25 mouse cellular contexts compared by ENCODE assay signal in genomic region chr1:63239751-63240150, GRCm38 (mm10). TPM values are rescaled to one million over a fixed set of nuclear protein-coding genes. Genes with fewer than 3 reads are reported as not detected.
DNase-seq lines count a peak whose midpoint lies in the region; ATAC-seq and TF ChIP-seq lines count a peak whose summit lies in the region.
"Had no signal": no experiment of that assay in that cellular context is flagged by ENCODE, and none has a peak within 500 bp of the region (broad histone marks: within the 10 kb centered on the region; RNA-seq: fewer than 3 reads in every experiment).

No protein-coding gene starts in this region.

- no peak for TF ChIP-seq CTCF in brain, embryonic 14.5 days (IDR thresholded peaks at IDR 0.05; ENCODE audit: borderline replicate concordance, extremely low read depth, insufficient read depth, insufficient read length)

- no peaks in the 10 kb centered on the region for H3K4me1 ChIP-seq in heart, embryonic 16.5 days (ENCODE audit: control insufficient read depth, insufficient read depth, low read length)
- H3K4me1 ChIP-seq in heart, embryonic 12.5 days (replicated peaks), result 0 out of 2 replicates have a peak, but pooled peaks cover 4% of the 10 kb centered on the region
- peaks cover 0 to 13% of the 10 kb centered on the region in 2 experiments; a peak in 2 of 4 replicates for H3K4me1 ChIP-seq in ES-E14 (ENCODE audit: control insufficient read depth in 2 of 2, insufficient read depth in 2 of 2, low read length in 2 of 2, poor library complexity in 1 of 2)
- peaks cover 9% of the 10 kb centered on the region for H3K4me1 ChIP-seq in hindbrain, embryonic 13.5 days (replicated peaks)

- no peak overlapping the region for H3K4me3 ChIP-seq in heart, embryonic 16.5 days (ENCODE audit: low read length)
- no peak overlapping the region for H3K4me3 ChIP-seq in heart, embryonic 12.5 days
- H3K4me3 ChIP-seq in ES-E14 (ENCODE audit: insufficient read depth in 1 of 2, low read depth in 1 of 2, low read length in 2 of 2, poor library complexity in 1 of 2, severe bottlenecking in 1 of 2), result no peak overlapping the region
- H3K4me3 ChIP-seq in hindbrain, embryonic 13.5 days, result no peak overlapping the region
- H3K4me3 ChIP-seq: erythroblast, embryonic 14.5 days; forebrain, embryonic 12.5 days; layer of hippocampus, adult 2 months; midbrain, embryonic 12.5 days had no signal

- in situ Hi-C loops in ES-E14 (cut with MboI; ENCODE audit: low sequenced_read_pairs in 2 of 2, unreplicated experiment in 2 of 2), result no loop called here

- peak; percentile 67 for ATAC-seq in heart, embryonic 16.5 days (replicated peaks; ENCODE audit: extremely low read depth, insufficient read depth, low FRiP score)
- ATAC-seq in heart, embryonic 12.5 days (ENCODE audit: insufficient number of reproducible peaks, low FRiP score), result no peak
- no peak for ATAC-seq in hindbrain, embryonic 13.5 days (ENCODE audit: low FRiP score)
- ATAC-seq: hindbrain, postnatal 0 days; intestine, embryonic 16.5 days had no signal

- peaks cover 6% of the 10 kb centered on the region for H3K27me3 ChIP-seq in heart, embryonic 16.5 days (ENCODE audit: control insufficient read depth, insufficient read depth, low read length)
- H3K27me3 ChIP-seq in heart, embryonic 12.5 days (replicated peaks), result peaks cover 4% of the 10 kb centered on the region; the same call in 1 of the 2 replicates
- peaks cover 2% of the 10 kb centered on the region; the same call in 1 of the 2 replicates for H3K27me3 ChIP-seq in hindbrain, embryonic 13.5 days

- WGBS in heart, embryonic 16.5 days, result 63% methylated on average over 8 of the region's 8 CpGs
- 66% methylated on average over 8 of the region's 8 CpGs for WGBS in heart, embryonic 12.5 days
- 94% methylated on average over 8 of the region's 8 CpGs for WGBS in hindbrain, embryonic 13.5 days

- no peak overlapping the region for H3K4me2 ChIP-seq in heart, embryonic 16.5 days (ENCODE audit: low read depth, low read length)
- H3K4me2 ChIP-seq in heart, embryonic 12.5 days, result no peak overlapping the region
- no peak overlapping the region for H3K4me2 ChIP-seq in hindbrain, embryonic 13.5 days
- H3K4me2 ChIP-seq: forebrain, embryonic 12.5 days; midbrain, embryonic 12.5 days had no signal

- intact Hi-C loops in gastrocnemius, postnatal 14 days (cut with DNase I; ENCODE audit: low total_unique reads), result no loop called here

- DNase-seq in ES-E14 (ENCODE audit: low read depth, low spot score), result no peak
- DNase-seq in brain, embryonic 14.5 days (ENCODE audit: low read depth), result peak; percentile 18
- peak; percentile 64 for DNase-seq in gastrocnemius, postnatal 14 days
- no peak for DNase-seq in adipocyte (ENCODE audit: low spot score)
- DNase-seq in lung, postnatal 10 days, result no peak
- DNase-seq: adrenal gland, postnatal 25 days; cerebellum, adult 9-11 months; kidney, postnatal 25 days; thymus, postnatal 14 days had no signal

- H3K9me3 ChIP-seq in heart, embryonic 16.5 days (replicated peaks; ENCODE audit: control insufficient read depth, low read length), result no peaks in the 10 kb centered on the region
- H3K9me3 ChIP-seq in heart, embryonic 12.5 days (replicated peaks), result no peaks in the 10 kb centered on the region
- no peaks in the 10 kb centered on the region for H3K9me3 ChIP-seq in ES-E14 (ENCODE audit: control insufficient read depth, insufficient read depth, low read depth, low read length)
- H3K9me3 ChIP-seq in hindbrain, embryonic 13.5 days, result no peaks in the 10 kb centered on the region
- H3K9me3 ChIP-seq: forebrain, embryonic 12.5 days; midbrain, embryonic 12.5 days had no signal

- no peak for TF ChIP-seq POLR2A in brain, embryonic 14.5 days (IDR thresholded peaks at IDR 0.05; ENCODE audit: borderline replicate concordance, extremely low read depth, insufficient read depth, insufficient read length, poor library complexity, severe bottlenecking)

- no peak overlapping the region for H3K27ac ChIP-seq in heart, embryonic 16.5 days (ENCODE audit: low read length)
- no peak overlapping the region for H3K27ac ChIP-seq in heart, embryonic 12.5 days (ENCODE audit: poor library complexity, severe bottlenecking)
- peak overlapping the region; percentile 9; the same call in 1 of the 2 replicates for H3K27ac ChIP-seq in ES-E14 (ENCODE audit: insufficient read depth, low read depth, low read length, poor library complexity, severe bottlenecking)
- no peak overlapping the region for H3K27ac ChIP-seq in hindbrain, embryonic 13.5 days
- H3K27ac ChIP-seq: forebrain, embryonic 12.5 days; hindbrain, postnatal 0 days; layer of hippocampus, adult 2 months; macrophage; midbrain, embryonic 12.5 days; stomach, postnatal 0 days had no signal

- no peaks in the 10 kb centered on the region for H3K36me3 ChIP-seq in heart, embryonic 16.5 days (ENCODE audit: control insufficient read depth, insufficient read depth)
- H3K36me3 ChIP-seq in heart, embryonic 12.5 days, result no peaks in the 10 kb centered on the region
- H3K36me3 ChIP-seq in ES-E14 (ENCODE audit: control insufficient read depth, insufficient read depth, low read length, poor library complexity, severe bottlenecking), result no peaks in the 10 kb centered on the region; the same call in none of the 2 replicates
- H3K36me3 ChIP-seq in hindbrain, embryonic 13.5 days, result no peaks in the 10 kb centered on the region
- H3K36me3 ChIP-seq: forebrain, embryonic 12.5 days; midbrain, embryonic 12.5 days had no signal

- no peak overlapping the region for H3K9ac ChIP-seq in heart, embryonic 16.5 days (ENCODE audit: low read length)
- no peak overlapping the region for H3K9ac ChIP-seq in heart, embryonic 12.5 days
- H3K9ac ChIP-seq in ES-E14 (ENCODE audit: insufficient read depth, low read depth, low read length, poor library complexity, severe bottlenecking), result no peak overlapping the region
- no peak overlapping the region for H3K9ac ChIP-seq in hindbrain, embryonic 13.5 days
- H3K9ac ChIP-seq: forebrain, embryonic 12.5 days; midbrain, embryonic 12.5 days had no signal

TF ChIP-seq in ES-E14, 5 proteins besides CTCF, POLR2A, EP300 and RAD21:
- TF ChIP-seq HCFC1 (IDR thresholded peaks at IDR 0.05; ENCODE audit: borderline replicate concordance, insufficient read depth, low read length), result no peak

RNA-seq across cellular contexts. Expression of gene Gpr1, which starts 25.4 kb away (rescaled TPM):
- 0.12 and 0.30 TPM in 2 replicates for polyA plus RNA-seq in heart, embryonic 16.5 days (2015; fragmentation: Nextera tagmentation; extraction: Ambion mirVana)
- 0.11 TPM in 1 of 2 replicates, not detected in the other for polyA plus RNA-seq in heart, embryonic 12.5 days (2016; fragmentation: Nextera tagmentation; extraction: Ambion mirVana)
- 1.3 and 2.2 TPM in 2 replicates for total RNA-seq in ES-E14 (2012; rRNA removed)
- 0.26 and 0.45 TPM in 2 replicates for polyA plus RNA-seq in brain, embryonic 14.5 days (2012; rRNA removed)
- under 1 TPM; 0.53 to 0.69 TPM for total RNA-seq in gastrocnemius, postnatal 14 days (2021)
- polyA plus RNA-seq in hindbrain, embryonic 13.5 days (2015; fragmentation: Nextera tagmentation; extraction: Ambion mirVana), result 0.47 and 0.73 TPM in 2 replicates
- total RNA-seq: adrenal gland, postnatal 25 days; hematopoietic stem cell, adult 5-6 weeks; liver, adult 2 months; monocyte, adult 5-6 weeks had no signal
- polyA plus RNA-seq: C2C12; erythroblast, embryonic 14.5 days; intestine, embryonic 16.5 days; liver, adult 2 months; lung, embryonic 16.5 days; macrophage had no signal

RNA-seq across cellular contexts. Expression of gene Zdbf2, which starts 33.3 kb away (rescaled TPM):
- 3.2 and 5.0 TPM in 2 replicates for polyA plus RNA-seq in heart, embryonic 16.5 days (2015; fragmentation: Nextera tagmentation; extraction: Ambion mirVana)
- polyA plus RNA-seq in heart, embryonic 12.5 days (2016; fragmentation: Nextera tagmentation; extraction: Ambion mirVana), result 9.2 and 10.7 TPM in 2 replicates
- total RNA-seq in ES-E14 (2012; rRNA removed), result 25.6 and 43.2 TPM in 2 replicates
- 12.8 and 19.0 TPM in 2 replicates for polyA plus RNA-seq in brain, embryonic 14.5 days (2012; rRNA removed)
- total RNA-seq in gastrocnemius, postnatal 14 days (2021), result 10 to 100 TPM; 10.1 to 14.1 TPM
- polyA plus RNA-seq in hindbrain, embryonic 13.5 days (2015; fragmentation: Nextera tagmentation; extraction: Ambion mirVana), result 34.9 and 36.9 TPM in 2 replicates
- total RNA-seq: monocyte, adult 5-6 weeks had no signal
- polyA plus RNA-seq: C2C12; liver, adult 2 months; macrophage had no signal

Comparison
In these comparisons a context has a peak if more than half of its experiments do, and no peak if none do; other contexts are left out.
1. DNase-seq: peak in brain, embryonic 14.5 days (single experiment) and gastrocnemius, postnatal 14 days (single experiment); none in ES-E14 (single experiment), adipocyte (single experiment) and lung, postnatal 10 days (single experiment).